Mouse (Mus musculus) effector memory CD4-positive, alpha-beta T cell, adult 7 months (primary cell): ENCODE measurements around the gene Gm29427. TPM values are rescaled to one million over a fixed set of nuclear protein-coding genes. Genes with fewer than 3 reads are reported as not detected.

Source experiments
- polyA plus RNA-seq: library from polyadenylated mRNA; unstranded; fragments of 100-300 nt; shearing (Covaris generic); gene quantifications from one replicate; pipeline ENCODE4 v1.2.1, GENCODE M21; 2017

The Gm29427 gene
- polyA plus RNA-seq: not detected

GRCm38 (mm10) chr1:130715561-130716217 lies at the start of gene Gm29427:
Gm29427 (minus strand) TSS chr1:130715799.

GRCm38 (mm10) chr1:130731741-130732337 lies 16.2 kb upstream of the Gm29427 start, which contains the start of gene AA986860:
AA986860 (plus strand) TSS chr1:130731976.

GRCm38 (mm10) chr1:130729153-130729552 lies 13.6 kb upstream of the Gm29427 start, which contains the start of gene Pfkfb2:
Pfkfb2 (minus strand) TSS chr1:130729253.

DNA sequence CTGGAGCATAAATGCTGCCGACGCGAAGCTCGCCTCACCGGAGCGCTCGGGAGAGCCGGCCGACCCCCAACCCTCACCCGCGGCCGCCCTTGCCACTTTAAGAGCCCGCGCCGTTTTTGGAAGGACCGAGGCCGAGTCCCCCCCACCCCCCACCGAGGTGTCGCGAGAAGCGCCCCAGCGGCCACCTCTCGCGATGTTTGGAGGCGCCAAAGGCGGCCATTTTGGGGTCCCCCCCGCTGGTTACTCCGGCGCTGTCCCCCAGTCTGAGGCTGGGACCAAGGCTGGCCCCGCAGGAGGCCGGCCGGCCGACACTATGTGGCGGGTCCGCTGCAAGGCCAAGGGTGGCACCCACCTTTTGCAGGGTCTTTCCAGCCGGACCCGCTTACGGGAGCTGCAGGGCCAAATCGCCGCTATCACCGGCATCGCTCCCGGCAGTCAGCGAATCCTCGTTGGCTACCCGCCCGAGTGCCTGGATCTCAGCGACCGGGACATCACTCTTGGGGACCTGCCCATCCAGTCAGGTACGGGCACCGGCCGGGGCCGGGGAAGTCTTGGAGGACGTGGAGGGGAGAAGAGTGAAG lies 1.8 kb upstream of the Gm29427 start, which contains the start of gene Yod1:
Gene Yod1 (plus strand): TSS at position 37 of the 581 bp plus-strand sequence.

DNA sequence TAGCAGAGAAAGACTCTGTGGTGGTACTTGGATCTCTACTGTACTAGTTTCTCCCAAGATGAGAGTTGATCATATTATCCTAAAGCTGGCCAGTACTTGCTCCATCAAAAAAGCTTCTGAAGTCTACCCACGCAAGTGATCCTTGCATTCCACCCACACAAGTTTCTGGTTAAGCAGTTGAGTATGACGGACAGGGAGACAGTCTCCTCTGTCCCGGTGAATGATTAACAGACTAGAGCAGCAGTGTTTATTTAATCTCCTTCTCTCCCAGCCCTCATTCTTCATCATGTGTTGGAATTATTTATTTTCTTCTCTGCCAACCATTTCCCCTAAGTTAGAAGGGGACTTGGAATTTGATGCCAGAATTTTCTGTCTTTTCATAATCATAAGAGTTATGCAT lies 54.1 kb downstream of the Gm29427 start, which contains the start of gene C4bp:
Gene C4bp (minus strand): TSS at position 179 of the 400 bp plus-strand sequence.

GRCm38 (mm10) chr1:130629521-130629920 lies 86.1 kb downstream of the Gm29427 start, which contains the start of gene Zp3r:
Zp3r (minus strand) TSS chr1:130629621.

Other genes starting within 250 kb of the Gm29427 start
- gene Zp3r, start 86.2 kb downstream of the Gm29427 start, polyA plus RNA-seq: not detected
- gene C4bp, start 54.2 kb downstream of the Gm29427 start, polyA plus RNA-seq: not detected
- gene Yod1, start 1.5 kb upstream of the Gm29427 start, polyA plus RNA-seq: 3.6 TPM
- 5.5 TPM for gene Pfkfb2, start 13.5 kb upstream of the Gm29427 start, polyA plus RNA-seq
- gene AA986860, start 16.2 kb upstream of the Gm29427 start, polyA plus RNA-seq: not detected
- gene Fcamr, start 85.1 kb upstream of the Gm29427 start, polyA plus RNA-seq: not detected
- 0.51 TPM for gene Pigr, start 110.9 kb upstream of the Gm29427 start, polyA plus RNA-seq
- gene Fcmr, start 149.9 kb upstream of the Gm29427 start, polyA plus RNA-seq: not detected
- gene Il24, start 171.7 kb upstream of the Gm29427 start, polyA plus RNA-seq: not detected
- not detected for gene Il20, start 195.7 kb upstream of the Gm29427 start, polyA plus RNA-seq
- gene Il19, start 224.3 kb upstream of the Gm29427 start, polyA plus RNA-seq: not detected